Mouse (Mus musculus): ENCODE measurements around the gene Cd47. TPM values are rescaled to one million over a fixed set of nuclear protein-coding genes. Genes with fewer than 3 reads are reported as not detected.

Gene Cd47
- polyA plus RNA-seq, 1 experiment from 2014 or later = 95.2 TPM

DNA sequence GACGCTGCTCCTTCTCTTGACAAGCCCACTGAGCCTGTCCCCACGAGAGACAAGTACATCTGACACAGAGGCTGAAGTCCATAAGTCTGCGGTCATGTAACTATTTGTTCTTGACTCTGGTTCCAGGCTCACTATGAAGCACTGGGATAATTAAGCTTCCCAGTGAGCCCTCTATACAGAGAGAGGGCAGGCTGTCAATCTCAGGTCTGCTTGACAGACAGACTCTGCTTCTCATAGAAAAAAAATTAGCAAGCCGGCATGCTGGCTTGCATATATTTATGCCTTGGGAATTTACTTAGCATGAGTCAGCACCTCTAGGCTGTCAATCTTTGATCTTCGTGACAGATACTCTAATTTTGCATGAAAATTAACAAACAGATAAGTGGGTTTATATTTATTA lies 136.5 kb downstream of the Cd47 start:
- Histone ChIP-seq H3K4me1 (replicated peaks; ENCODE audit: control insufficient read depth, insufficient read depth) (no peaks in the 10 kb centered on the region), H3K27ac (replicated peaks) (no peak overlapping the region), H3K9ac (ENCODE audit: low read length) (no peak overlapping the region), H3K36me3 (ENCODE audit: control insufficient read depth, insufficient read depth, low read length) (no peaks in the 10 kb centered on the region), H3K9me3 (ENCODE audit: control insufficient read depth, low read length) (no peaks in the 10 kb centered on the region), H3K4me3 (ENCODE audit: low read depth, low read length) (no peak overlapping the region), H3K4me2 (replicated peaks; ENCODE audit: low read depth) (no peak overlapping the region), H3K27me3 (ENCODE audit: control insufficient read depth, insufficient read depth, low read length) (no peaks in the 10 kb centered on the region)
- DNase-seq (ENCODE audit: low spot score) (peak; percentile 24), ATAC-seq (ENCODE audit: low FRiP score, low TSS enrichment) (peak; percentile 79)
- 51% methylated on average over 5 of the region's 5 CpGs for WGBS
- TF ChIP-seq EP300 (optimal IDR thresholded peaks at IDR 0.05) = no peak
- TF ChIP-seq CTCF (IDR thresholded peaks at IDR 0.05; ENCODE audit: low read depth) = no peak

DNA sequence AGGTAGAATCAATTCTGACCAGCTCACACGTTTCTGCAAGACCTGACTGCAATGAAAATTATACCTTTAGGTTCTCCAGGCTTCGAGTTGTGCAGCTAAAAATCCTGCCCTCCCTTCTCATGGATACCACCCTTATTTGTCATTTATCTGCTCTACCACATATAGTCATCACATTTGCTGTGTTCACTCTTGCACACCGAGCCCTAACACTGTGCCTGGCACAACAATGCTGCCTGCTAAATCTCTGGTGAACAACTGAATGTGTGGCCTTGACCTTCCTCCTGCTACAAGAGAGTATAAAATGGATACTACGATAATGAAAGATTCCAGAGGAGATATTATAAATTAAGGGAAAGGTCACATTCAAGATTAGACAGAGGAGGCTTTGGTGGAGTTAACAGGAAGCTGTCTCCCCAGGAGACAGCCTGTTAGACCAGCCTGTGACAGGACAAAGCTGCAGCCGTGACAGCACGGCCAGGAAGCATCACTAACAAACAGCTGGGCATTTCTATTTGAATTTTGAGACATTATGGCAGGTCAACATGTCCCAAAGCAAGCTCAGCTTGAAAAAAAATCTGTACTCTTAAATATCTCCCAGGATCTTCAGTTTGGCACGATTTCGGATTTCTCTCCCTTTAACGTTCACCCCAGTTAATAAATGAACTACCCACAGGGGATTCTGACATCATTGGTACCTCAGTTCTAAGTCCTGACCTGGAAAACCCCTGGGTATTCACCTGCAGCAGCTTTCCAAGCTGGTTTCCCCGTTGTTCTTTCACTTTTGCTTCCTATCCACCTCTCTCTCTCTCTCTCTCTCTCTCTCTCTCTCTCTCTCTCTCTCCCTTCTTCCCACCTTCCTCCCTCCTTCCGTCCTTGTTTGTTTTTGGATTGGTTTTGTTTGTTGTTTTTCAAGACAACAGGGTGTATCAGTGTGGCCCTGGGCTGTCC lies 137.2 kb downstream of the Cd47 start:
- ATAC-seq (ENCODE audit: low FRiP score, low TSS enrichment) = no peak
- WGBS = 40% methylated on average over 11 of the region's 11 CpGs
- Histone ChIP-seq H3K9ac (ENCODE audit: low read length) (no peak overlapping the region), H3K9me3 (ENCODE audit: control insufficient read depth, low read length) (no peaks in the 10 kb centered on the region), H3K27me3 (ENCODE audit: control insufficient read depth, insufficient read depth, low read length) (no peaks in the 10 kb centered on the region), H3K27ac (replicated peaks) (0 out of 2 replicates have a peak overlapping the region, but pooled peaks have one; percentile 18), H3K4me3 (ENCODE audit: low read depth, low read length) (no peak overlapping the region), H3K4me2 (replicated peaks; ENCODE audit: low read depth) (no peak overlapping the region), H3K36me3 (ENCODE audit: control insufficient read depth, insufficient read depth, low read length) (no peaks in the 10 kb centered on the region), H3K4me1 (replicated peaks; ENCODE audit: control insufficient read depth, insufficient read depth) (no peaks in the 10 kb centered on the region)
- no peak for DNase-seq (ENCODE audit: low spot score)
- TF ChIP-seq CTCF (IDR thresholded peaks at IDR 0.05; ENCODE audit: low read depth) = no peak
- TF ChIP-seq EP300 (optimal IDR thresholded peaks at IDR 0.05) = no peak

DNA sequence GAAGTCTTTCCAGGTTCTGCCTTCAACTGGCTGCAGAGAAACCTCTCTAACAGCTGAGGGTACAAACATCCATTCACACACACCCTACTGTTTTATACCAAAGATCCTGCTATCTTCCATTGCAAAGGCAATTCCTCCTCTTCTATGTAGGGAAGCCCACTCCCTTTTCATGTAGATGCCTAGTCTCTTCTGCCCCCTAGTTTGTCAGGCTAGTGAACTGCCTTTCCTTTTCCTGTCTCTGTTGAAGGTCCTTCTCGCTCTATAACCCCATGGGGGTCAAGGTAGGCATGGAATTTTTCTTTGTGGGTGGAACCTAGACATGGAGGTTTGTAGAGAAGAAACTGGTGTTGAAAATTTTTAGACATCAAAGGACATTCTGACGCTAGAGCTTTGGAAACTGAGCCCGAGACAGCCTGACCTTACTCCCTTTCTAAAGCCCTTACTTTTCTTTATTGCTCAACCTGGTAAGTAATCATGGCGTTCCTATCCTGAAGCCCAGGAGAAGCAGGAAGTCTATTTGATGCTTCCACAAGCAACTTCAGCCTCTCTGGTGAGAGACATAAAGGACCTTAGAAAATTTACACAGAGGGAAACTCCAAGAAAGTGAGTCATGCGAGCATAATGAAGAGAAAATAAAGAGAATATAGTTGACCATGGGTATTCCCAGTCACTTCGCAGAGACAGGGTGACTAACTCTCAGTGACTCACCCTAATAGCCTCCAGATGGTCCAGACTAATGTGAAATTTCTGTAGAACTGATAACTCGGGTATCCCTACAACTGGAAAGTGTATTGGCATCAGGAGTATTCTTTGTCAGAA lies 138.4 kb downstream of the Cd47 start:
- DNase-seq (ENCODE audit: low spot score) (no peak), ATAC-seq (ENCODE audit: low FRiP score, low TSS enrichment) (peak; percentile 51; the same call in 1 of the 2 replicates)
- Histone ChIP-seq H3K4me3 (ENCODE audit: low read depth, low read length) (no peak overlapping the region), H3K27ac (replicated peaks) (no peak overlapping the region), H3K9ac (ENCODE audit: low read length) (no peak overlapping the region), H3K36me3 (ENCODE audit: control insufficient read depth, insufficient read depth, low read length) (no peaks in the 10 kb centered on the region), H3K4me1 (replicated peaks; ENCODE audit: control insufficient read depth, insufficient read depth) (no peaks in the 10 kb centered on the region), H3K4me2 (replicated peaks; ENCODE audit: low read depth) (no peak overlapping the region), H3K9me3 (ENCODE audit: control insufficient read depth, low read length) (no peaks in the 10 kb centered on the region), H3K27me3 (ENCODE audit: control insufficient read depth, insufficient read depth, low read length) (no peaks in the 10 kb centered on the region)
- 72% methylated on average over 7 of the region's 7 CpGs for WGBS
- TF ChIP-seq EP300 (optimal IDR thresholded peaks at IDR 0.05) = no peak
- peak; percentile 42 for TF ChIP-seq CTCF (IDR thresholded peaks at IDR 0.05; ENCODE audit: low read depth)

DNA sequence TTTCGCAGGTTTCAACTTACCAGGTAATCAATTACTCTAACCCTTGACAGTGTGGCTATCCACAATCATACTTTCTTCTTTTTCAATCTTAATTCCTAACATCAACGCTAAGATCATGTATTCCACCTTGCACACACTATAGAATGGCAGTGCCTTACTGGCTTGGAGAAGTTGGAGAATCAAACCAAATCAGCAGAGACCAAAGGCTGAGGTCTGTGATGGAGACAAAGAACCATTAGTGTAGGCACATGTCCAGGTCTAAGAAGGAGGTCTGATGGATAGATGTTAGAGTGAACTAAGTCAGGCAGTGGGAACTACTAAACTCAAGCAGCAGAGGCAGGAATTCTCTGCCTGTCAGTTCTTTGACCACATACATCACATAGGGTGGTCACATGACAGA lies 139.0 kb downstream of the Cd47 start:
- Histone ChIP-seq H3K4me3 (ENCODE audit: low read depth, low read length) (no peak overlapping the region), H3K9ac (ENCODE audit: low read length) (no peak overlapping the region), H3K4me1 (replicated peaks; ENCODE audit: control insufficient read depth, insufficient read depth) (no peaks in the 10 kb centered on the region), H3K27ac (replicated peaks) (no peak overlapping the region), H3K36me3 (ENCODE audit: control insufficient read depth, insufficient read depth, low read length) (no peaks in the 10 kb centered on the region), H3K4me2 (replicated peaks; ENCODE audit: low read depth) (no peak overlapping the region), H3K9me3 (ENCODE audit: control insufficient read depth, low read length) (no peaks in the 10 kb centered on the region), H3K27me3 (ENCODE audit: control insufficient read depth, insufficient read depth, low read length) (no peaks in the 10 kb centered on the region)
- DNase-seq (ENCODE audit: low spot score) (no peak), ATAC-seq (ENCODE audit: low FRiP score, low TSS enrichment) (no peak)
- no peak for TF ChIP-seq EP300 (optimal IDR thresholded peaks at IDR 0.05)
- TF ChIP-seq CTCF (IDR thresholded peaks at IDR 0.05; ENCODE audit: low read depth) = no peak
- WGBS = 90% methylated on average over 2 of the region's 2 CpGs

DNA sequence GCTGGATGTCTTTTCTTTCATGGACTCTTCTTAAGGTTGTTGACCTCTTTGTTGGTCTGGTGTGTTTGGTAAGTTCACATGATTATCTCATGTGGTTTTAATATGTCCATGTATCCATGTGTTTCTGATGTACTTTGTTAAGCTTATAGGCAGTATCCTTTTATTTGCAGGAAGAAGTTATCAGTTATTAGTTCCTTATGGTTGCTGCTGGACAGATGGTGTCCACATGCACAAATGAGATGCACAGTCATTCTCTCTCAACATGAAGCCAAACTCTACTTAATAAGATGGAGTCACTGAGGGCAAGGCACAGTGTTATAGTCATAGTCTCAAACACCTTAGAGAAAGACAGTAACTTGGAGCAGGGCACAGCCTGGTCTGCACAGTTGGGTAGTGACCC lies 140.1 kb downstream of the Cd47 start:
- no peaks in the 10 kb centered on the region for H3K4me1 ChIP-seq (replicated peaks; ENCODE audit: control insufficient read depth, insufficient read depth)
- H3K4me2 ChIP-seq (replicated peaks; ENCODE audit: low read depth) = no peak overlapping the region
- TF ChIP-seq EP300 (optimal IDR thresholded peaks at IDR 0.05) = no peak
- TF ChIP-seq CTCF (IDR thresholded peaks at IDR 0.05; ENCODE audit: low read depth) = no peak
- no peak for DNase-seq (ENCODE audit: low spot score)
- no peak overlapping the region for H3K9ac ChIP-seq (ENCODE audit: low read length)
- ATAC-seq (ENCODE audit: low FRiP score, low TSS enrichment) = no peak
- no peak overlapping the region for H3K4me3 ChIP-seq (ENCODE audit: low read depth, low read length)
- no peaks in the 10 kb centered on the region for H3K9me3 ChIP-seq (ENCODE audit: control insufficient read depth, low read length)
- H3K27me3 ChIP-seq (ENCODE audit: control insufficient read depth, insufficient read depth, low read length) = no peaks in the 10 kb centered on the region
- H3K27ac ChIP-seq (replicated peaks) = no peak overlapping the region
- no peaks in the 10 kb centered on the region for H3K36me3 ChIP-seq (ENCODE audit: control insufficient read depth, insufficient read depth, low read length)

Measured in stomach, postnatal 0 days (tissue).